Mouse (Mus musculus): Measurements from ENCODE around the gene Intu. TPM values are rescaled to one million over a fixed set of nuclear protein-coding genes. Genes with fewer than 3 reads are reported as not detected.
A peak's percentile ranks its signal among the peaks of the same experiment; 100 is the strongest.

Intu gene
- polyA plus RNA-seq, 2 experiments from 2014 or later, result 0.17 to 0.33 TPM

DNA sequence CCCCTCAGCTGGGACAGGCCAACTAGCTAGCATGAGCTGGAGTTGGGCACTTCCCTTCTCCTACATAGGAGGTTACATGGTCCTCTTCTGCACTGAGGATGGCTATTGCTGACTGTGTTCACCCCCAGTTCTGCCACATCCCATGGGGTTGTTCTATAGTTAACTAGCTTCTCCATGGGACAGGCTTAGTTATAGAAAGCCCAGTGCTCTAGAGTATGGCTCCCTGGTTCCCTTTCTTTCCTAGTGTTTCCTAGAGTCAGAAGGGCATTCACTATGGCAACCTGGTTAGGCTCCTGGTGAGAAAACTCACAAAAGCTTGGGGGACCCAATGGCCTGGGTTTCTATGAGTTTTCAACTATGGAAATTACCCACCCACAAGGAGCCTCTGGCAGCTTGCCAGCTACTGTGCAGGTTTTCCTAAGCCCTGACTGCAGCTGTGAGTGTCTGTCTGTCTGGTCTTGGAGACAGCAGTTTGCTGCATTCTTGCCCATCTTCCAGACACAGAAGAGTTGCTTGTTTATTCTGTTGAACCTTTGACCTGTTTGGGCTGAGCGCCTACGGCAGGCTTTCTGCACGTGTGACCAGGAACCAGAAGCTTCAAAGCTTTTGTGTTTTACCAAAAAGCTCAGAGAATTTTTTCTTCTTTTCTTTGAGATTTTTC is 154.9 kb downstream of the Intu start:
- no peak for ATAC-seq

DNA sequence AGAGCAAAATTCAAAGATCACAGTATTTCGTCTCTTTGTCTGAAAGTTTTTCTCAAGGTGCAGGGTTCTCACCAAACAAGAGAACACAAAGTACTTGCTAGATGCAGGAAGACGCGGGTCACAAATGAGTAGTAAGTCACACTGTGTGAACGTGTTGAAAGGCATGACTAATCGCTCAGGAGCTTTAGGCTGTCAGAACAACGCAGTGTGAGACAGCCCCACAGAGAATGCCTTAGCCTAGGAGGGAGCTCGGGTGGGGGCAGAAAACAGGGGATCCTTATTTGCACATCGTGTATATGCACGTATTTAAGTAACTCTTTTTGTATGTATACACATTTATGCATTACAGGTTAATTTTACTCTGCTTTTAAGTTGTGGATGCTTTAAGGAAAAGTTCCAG is 155.8 kb downstream of the Intu start:
- no peak for ATAC-seq

DNA sequence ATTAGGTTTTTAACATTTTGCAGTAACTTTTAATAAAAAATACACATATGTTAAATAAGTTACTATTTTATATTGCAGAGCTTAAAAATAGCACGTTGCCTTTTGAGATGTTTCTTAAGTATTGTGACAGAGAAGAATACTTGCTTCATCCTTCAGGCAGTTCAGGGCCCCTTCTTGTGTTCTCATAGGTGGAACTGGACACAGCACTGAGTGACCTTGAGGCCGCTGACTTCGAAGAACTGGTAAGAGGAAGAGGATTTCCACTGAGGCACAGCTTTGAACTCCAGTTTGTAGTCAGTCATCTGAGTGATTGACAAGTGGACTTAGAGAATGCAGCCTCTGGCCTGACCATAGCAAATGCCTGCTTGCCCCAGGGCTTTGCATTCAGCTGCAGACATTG is 156.5 kb downstream of the Intu start:
- ATAC-seq, result no peak

- ATAC-seq, result no peak
Observed at GRCm38 (mm10) chr3:40691566-40691965, 160.5 kb downstream of the Intu start.

DNA sequence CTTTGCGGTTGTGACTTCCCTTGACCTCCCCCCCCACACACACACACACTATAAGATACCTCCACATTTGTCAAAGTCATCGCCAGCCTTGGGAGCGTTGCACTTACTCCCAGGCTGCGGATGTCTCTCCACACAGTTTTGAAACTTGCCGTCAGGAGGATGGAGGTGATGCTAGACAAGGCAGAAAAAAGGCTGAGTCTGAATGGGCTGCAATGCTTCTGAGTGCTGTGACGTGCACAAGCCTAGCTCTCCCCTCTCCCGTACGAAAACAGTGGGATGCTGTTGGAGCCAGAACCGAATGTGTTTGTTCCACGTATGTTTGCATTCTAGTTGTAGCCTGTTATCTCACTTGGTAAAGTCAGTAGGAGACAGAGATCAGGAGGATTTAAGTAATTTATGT is 162.3 kb downstream of the Intu start:
- ATAC-seq, result no peak

- no peak for ATAC-seq
Observed at GRCm38 (mm10) chr3:40693960-40694359, 162.9 kb downstream of the Intu start.

DNA sequence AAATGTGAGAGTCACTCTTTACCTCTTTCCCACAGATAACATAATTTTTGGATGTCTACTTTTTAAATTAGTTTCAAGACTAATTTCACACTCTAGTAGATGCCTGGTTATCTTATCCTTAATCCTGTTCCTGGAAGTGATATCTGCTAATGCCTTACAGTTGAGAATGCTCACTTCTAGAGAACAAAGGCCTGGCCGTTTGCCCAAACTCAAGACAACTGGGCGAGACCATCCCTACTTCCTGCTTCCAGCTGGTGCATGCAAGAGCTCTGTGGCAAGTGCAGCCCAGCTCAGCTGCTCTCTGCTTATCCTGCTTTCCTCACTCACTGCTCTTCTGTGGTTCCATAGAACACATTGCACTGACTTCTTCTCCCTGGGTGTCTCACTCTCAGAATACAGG is 163.4 kb downstream of the Intu start:
- ATAC-seq, result no peak

DNA sequence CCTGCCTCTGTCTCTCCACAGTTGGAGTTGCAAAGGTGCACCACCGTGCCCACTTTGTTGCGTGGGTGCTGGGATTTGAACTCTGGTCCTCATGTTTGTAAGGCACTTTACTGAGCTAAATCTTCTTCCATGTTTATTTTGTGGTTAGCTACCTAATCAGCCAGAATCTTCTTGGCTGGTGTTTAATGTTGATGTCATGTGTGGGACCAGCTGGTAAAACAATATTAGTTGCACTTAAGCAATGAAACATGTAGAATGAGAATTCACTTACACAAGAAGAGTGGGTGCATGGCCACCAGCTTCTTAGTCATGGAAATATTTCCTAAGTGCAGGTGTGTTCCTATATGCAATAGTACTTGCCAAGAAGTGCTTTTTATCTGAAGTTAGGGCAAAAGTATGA is 164.1 kb downstream of the Intu start:
- no peak for ATAC-seq

DNA sequence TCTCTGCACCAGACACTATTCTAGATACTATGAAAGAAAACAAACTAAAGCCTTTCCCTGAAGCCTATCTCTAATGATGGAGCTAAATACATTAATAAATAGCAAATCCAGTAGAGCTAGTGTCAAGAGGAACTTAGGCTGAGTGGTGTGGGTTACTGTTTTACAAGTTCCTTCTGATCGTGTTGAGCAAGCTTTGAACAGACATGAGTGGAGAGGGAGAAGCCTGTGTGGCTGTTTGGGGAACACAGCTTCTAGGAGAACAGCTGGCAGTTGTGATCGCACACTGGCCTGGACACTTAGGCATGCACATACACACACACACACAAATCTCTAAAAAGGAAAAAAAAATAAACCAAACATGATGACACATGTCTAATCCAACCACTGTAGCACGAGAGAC is 167.7 kb downstream of the Intu start:
- ATAC-seq, result no peak

GRCm38 (mm10) chr3:40704816-40705430 is 173.8 kb downstream of the Intu start:
- no peak for ATAC-seq

DNA sequence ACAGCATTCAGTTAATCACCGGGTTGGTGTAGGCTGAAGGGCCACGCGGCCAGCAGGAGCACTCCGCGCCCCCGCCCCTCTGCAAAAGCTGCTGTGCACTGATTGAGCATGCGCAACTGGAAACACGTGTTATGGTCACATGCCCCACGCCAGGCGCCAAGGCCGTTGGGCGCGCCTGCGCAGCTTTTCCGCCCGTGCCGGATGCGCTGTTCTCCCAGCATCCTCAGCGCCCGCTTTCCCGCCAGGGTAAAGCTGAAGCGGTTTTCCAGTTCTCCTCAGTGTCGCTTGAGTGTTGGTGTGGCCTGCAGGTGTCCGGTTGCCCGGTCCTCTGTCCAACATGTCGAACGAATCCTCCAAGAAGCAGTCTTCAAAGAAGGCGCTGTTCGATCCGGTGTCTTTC is 177.6 kb downstream of the Intu start, which contains the start of gene Slc25a31:
Slc25a31 (plus strand) TSS at position 201 of the 400 bp plus-strand sequence.
- ATAC-seq, result no peak

DNA sequence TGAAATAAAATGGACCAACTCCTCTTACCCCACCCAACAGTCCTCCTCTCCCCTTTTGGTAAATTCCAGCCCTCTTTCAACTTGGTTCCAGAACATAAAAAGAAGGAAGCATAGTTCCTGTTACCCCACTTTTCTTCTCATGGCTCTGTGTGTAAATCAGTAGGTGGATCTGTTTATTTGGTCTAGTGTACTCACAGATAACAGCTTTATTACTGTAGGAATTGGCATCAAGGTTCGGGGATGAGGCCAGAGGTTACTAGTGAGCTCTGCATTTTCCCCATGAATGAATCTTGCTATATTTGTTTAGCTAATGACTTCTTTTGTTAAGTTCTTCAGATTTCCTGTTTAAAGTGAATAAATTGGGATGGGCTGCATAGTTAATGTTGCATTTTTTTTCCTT is 185.0 kb downstream of the Intu start:
- ATAC-seq, result no peak

- ATAC-seq, result no peak
Observed at GRCm38 (mm10) chr3:40719022-40719421, 187.9 kb downstream of the Intu start.

GRCm38 (mm10) chr3:40738381-40738912 is 207.4 kb downstream of the Intu start:
- no peak for ATAC-seq

- no peak for ATAC-seq
Observed at GRCm38 (mm10) chr3:40744024-40744835, 213.1 kb downstream of the Intu start, which contains the start of gene Hspa4l. Gene Hspa4l (plus strand): TSS chr3:40744495.

- peak; percentile 74 for ATAC-seq
Observed at GRCm38 (mm10) chr3:40744836-40745660, 214.0 kb downstream of the Intu start.

GRCm38 (mm10) chr3:40745661-40746547 is 214.8 kb downstream of the Intu start:
- peak; percentile 64 for ATAC-seq
